Mouse (Mus musculus): Measurements from ENCODE around the gene Hrh2. TPM values are rescaled to one million over a fixed set of nuclear protein-coding genes. Genes with fewer than 3 reads are reported as not detected.

The Hrh2 gene
- total RNA-seq, 2 experiments from 2014 or later = 0.12 TPM

DNA sequence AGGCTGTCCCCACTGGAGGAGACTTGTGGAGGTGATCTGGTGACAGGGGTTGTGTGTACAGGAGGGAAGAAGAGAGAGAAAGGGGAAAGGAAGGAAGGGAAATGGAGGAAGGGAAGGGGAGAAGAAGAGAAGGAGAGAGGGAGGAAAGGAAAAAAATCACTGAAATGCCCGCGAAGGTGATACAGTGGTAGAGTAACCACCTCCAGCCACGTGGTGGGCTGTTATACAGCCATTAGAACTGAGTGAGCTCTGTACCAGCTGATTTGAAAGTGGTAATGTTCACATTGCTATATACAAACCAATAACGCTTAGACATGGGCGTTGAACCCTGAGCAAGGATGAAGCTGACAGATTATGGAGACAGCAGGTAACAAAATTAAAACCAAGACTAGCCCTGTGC, 20.6 kb downstream of the Hrh2 start:
- intact Hi-C loops (cut with DNase I) = no loop called here
- DNase-seq = no peak

DNA sequence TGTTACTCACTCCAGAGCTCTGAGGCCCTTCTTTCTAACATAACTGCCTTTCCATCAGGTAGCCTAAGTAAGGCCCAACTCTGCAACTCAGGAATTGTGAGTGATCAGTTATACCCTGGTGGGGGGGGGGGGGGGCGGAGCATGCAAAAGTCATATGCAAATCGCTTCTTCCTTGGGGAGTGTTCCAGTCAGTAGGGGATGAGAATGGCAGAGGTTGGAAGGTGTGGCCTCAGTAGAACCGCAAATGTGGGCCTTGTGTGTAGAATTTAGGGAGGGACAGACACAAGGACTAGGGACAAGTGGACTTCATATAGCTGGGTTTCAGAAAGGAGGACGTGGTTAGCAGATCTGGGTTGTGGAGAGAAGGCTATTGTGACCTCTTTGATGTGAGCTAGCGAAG, 23.3 kb downstream of the Hrh2 start:
- DNase-seq = no peak
- intact Hi-C loops (cut with DNase I) = no loop called here

DNA sequence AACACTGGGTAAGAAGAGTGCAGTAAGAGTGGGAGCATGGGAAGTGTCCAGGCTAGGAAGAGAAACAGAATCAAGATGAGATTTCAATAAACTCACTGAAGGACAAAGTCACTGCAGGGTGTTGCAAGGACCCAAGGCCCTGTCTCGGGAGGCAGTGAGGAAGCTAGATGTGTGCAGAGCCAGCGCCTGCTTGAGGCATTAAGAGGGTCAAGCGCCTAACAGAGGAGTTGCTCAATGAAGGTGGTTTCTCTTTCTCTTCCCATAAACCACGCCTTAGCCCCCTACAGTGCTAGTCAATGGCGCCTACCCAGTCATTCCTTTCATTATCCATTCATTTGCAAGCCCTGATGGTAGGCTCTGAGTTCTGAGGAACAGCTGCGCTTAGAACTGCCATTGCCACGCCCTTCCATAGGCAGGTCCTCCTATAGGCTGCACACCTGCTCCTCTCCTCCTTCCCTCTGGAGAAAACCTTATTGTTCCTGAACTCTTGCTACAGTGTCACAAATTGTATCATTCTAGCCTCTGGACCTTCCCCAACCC, 23.9 kb downstream of the Hrh2 start:
- intact Hi-C loops (cut with DNase I) = no loop called here
- DNase-seq = no peak

DNA sequence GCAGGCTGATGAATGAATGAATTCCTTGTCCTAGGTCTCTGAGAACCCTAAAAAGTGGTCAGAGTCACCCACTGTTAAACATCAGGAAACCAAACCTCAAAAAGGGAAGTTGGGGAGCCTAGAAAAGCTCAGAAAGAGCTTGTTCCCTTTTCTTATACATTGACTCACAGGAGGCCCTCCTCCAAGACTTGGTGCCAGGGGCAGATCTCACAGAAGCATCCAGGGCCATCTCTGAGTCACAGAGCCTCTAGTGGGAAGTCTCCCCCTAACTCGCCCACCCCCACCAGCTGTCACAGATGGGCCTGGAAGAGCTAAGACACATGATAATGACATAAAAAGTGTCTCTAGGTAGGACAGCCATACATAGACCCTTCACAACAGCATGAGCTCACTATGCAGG, 26.4 kb downstream of the Hrh2 start:
- DNase-seq = no peak
- intact Hi-C loops (cut with DNase I) = no loop called here

DNA sequence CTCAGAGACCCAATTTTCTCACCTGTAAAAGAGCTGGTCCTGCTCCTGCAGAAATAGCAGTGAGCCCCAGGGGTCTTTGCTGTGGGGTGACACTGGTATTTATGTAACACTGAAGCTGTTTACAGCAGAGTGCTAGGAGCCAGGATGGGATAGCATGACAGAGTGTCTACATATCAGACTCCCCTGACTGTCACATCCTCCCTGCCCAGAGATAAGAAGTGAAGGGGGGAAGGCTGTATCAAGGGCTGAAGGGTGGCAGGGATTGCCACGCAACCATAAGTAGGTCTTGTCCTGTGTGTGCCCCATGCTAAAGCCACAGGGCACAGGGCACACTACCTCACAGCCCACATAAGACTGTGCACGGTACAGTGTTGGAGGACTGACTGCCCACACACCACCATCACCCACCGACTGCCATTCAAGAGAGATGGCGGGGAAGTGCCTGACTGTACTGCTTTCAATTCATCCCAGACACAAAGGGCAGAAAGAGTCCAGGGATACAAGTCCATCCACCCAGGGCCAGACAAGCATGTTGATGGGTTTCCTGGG, 29.8 kb downstream of the Hrh2 start:
- DNase-seq = no peak
- intact Hi-C loops (cut with DNase I) = loop anchor here (10.0 kb wide), 1 partner anchor 437 kb away; no protein-coding TSS in a partner anchor

DNA sequence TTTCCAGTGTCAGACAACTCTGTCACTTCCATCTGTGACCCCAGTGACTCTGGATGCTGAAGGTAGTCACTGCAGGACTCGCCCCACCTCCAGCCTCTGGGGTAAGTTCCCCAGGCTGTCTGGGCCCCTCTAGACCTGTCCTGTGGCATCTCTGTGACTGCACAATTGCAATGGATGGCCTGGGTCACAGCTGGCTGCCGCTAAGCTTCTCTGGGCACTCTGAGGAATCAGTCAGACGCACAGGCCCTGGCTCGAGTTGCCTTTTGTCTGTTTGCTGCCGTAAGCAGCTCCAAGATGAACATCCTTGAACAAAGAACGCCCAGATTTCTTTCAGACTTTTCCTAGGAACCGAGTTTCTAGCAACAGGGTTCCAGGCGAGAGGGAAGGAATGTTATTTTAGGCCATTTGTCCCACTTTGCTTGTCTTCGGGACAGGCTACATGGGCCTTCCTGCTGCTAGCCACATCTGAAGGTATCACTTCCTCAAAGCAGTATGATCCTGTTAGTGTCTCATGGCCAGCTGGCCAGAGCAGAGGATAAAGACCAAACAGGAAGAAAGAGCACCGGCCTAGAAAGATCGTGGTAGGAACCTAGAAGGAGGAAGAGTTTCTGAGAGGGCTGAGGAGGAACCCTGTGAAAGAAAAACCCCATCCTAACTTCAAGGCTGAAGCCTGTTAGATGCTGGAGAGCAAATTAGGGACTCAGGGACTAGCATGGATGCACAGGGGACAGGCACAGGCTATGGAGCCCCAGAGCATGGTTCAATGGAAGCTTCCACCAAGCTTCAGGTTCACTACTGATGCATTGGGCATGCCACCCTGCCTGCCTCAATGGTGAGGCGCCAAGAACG, 31.2 kb downstream of the Hrh2 start:
- DNase-seq = peak; percentile 20 to 34
- intact Hi-C loops (cut with DNase I) = loop anchor here (10.0 kb wide), 1 partner anchor 438 kb away; no protein-coding TSS in a partner anchor

DNA sequence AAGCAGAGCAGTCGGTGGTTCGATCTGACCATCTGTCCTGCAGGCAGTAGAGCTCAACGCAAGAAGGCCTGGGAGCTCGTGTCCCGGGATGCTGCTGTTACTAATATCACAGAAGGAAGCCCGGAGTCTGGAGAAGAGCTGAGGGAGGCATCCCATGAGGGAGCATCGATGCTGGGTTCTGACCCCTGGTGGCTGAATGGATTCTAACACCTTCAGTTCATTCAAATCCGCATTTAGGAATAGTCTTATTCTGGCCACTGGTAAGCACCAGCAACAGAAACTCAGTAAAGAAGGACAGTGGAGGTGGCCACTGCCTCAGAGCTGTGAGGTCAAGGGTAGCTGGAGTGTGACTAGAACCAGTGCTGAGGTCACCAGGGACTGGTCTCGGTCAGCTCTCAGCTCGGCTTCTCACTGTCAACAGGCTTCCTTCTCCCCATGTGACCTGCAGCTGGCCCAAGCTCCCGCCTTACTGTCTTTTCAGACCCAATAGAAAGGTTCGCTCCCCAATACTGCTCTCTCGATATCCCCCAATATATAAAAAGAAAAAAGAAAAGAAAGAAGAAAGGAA, 36.1 kb downstream of the Hrh2 start:
- intact Hi-C loops (cut with DNase I) = loop anchor here (1.0 to 10.0 kb wide), 3 partner anchors 51 to 443 kb away; no protein-coding TSS in a partner anchor
- DNase-seq = peak; percentile 79 to 81

DNA sequence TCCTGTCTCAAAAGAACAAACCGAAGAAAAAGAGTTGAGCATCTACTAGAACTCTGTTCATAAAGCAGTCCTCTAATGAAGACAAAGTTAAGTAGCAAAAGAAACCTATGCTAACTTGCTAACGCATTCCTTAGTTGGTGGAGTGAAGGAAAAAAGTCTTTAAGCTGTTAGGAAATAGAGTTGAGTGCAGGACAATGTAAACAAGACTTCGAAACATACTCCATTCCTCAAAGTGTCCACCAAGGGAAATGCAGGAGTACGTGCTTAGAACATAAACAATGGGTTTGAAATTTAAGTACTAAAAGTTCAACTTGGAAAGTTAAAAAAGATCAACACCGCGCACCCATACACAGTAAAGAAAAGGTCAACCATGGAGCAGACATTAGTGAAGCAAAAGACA, 38.2 kb downstream of the Hrh2 start:
- intact Hi-C loops (cut with DNase I) = no loop called here
- DNase-seq = no peak

DNA sequence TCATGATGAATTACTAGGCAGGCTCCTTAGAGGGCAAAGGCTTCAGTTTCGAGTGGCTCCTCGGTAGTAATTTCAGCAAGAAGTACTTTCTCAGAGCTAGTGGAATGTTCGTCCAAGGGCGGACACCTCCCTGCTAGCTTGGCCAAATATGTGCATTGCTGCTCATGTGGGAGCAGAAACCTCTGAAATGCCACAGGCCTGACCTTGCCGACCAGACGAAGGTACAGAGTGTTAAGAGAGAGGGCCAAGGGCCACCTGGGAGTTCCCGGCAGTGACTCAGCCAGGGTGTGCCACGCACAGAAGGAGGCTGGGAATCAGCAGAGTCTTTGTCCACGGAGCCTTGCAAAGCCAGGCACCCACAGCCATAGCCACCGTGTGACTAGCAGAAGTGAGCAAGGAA, 39.9 kb downstream of the Hrh2 start:
- DNase-seq = no peak
- intact Hi-C loops (cut with DNase I) = no loop called here

DNA sequence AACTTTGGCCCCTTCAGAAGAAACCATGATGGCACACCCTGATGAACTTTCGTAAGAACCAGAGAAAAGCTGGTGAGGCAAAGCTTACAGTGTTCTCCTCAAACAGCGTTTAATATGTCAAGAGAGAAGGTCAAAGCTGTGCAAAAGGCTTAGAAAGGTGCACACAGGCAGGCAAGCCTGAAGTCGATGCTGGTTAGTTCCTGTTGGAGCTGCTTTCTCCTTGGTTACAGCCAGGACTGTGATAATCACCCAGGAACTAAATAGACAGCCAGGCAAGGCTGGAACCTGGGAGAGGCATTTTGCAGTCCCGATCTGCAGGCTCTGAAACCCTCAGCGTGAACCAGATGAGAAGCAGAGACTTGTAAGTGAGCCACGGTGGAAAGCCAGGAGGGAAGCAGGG, 45.6 kb downstream of the Hrh2 start:
- no peak for DNase-seq
- intact Hi-C loops (cut with DNase I) = no loop called here

DNA sequence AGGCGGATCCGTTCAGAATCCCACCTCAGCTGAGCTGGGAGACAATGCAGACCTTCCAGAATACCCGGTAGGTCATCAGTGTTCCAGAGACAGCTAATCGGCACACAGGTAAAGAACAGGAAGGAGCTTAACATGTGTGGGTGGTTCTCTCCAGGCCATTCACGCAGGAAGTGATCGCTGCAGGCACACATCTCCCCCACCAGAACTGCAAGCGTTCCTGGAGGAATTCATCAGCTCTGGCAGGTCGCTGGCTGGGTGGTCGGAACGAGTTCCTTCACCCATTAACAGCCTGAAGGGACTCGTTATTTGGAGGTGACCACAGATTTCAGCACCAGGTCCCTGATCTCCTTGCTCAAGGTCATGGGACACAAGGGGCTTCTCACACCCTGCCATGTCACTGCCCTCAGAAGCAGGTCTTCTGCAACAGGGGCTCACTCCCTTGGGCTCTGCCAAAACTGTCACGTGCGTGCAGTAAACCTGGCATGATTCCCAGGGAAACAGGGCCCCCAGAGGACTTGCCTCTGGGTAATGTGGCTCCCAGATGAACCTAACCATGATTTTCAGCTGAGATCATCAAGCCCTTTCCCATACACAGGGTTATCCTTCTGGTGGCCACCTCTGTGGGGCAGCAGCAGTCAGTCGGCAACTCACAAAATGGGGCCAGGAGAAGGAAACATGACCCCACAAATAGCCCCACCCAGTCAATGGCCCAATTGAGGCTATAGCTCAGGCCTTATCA, 46.8 kb downstream of the Hrh2 start:
- peak; percentile 43 to 47 for DNase-seq
- intact Hi-C loops (cut with DNase I) = no loop called here

DNA sequence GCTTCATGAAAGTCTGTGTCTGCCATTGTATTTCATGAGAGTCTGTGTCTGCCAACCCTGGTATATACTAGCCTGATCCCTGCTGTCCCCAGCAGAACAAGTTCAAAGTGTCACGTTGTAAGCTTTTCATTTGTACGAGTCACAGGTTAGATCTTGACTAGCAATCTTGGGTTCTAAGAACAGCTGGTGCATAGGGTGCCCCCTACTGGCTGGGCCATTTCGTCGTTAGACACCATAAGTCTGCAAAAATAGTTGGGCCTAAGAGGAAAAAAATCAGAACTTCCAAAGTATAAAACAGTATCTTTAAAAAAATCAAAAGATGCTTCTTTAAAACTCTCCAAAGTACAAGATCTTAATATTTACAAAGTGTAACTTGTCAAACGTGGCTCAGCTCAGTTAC, 50.5 kb downstream of the Hrh2 start:
- peak in 1 of 2 experiments; percentile 32 for DNase-seq
- intact Hi-C loops (cut with DNase I) = loop anchor here (1.0 kb wide), 1 partner anchor 128 kb away; no protein-coding TSS in a partner anchor

DNA sequence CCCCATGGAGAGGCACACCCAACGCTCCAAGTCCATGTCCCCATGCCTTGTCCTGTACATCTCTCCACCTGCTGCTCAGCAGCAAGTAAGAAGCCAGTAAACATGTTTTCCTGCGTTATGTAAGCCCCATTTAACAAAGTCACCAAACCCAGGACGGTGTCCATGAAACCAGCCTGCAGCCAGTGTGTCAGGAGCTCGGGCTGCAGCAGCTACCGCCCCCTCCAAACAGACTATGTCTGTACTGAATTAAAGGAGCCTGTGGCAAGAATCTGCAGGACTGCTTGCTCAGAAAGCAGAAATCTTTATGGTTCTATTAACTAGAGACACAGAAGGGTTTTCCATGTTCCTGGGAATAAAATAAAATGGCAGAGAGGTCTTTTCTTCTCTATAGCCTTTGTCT, 53.3 kb downstream of the Hrh2 start:
- intact Hi-C loops (cut with DNase I) = loop anchor here (5.0 kb wide), 1 partner anchor 57 kb away; no protein-coding TSS in a partner anchor
- no peak for DNase-seq

DNA sequence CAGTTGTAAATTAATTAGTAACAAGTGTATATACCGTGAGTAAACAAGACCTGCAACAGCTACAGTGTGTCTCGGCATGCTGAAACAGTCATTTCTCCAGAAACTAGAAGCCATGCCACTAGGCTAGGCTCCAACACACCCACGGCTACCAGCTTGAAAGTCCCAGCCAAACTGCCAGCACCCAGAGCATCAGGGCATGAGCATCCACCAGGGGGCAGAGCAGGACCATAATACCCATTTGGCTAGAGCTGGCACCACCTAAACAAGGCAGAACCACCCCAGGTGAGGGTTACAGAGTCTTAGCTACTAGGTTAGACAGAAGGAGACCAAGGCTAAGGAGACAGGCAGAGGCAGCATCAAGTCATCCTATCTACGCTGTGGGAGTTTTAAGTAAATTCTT, 55.6 kb downstream of the Hrh2 start:
- intact Hi-C loops (cut with DNase I) = loop anchor here (1.0 to 5.0 kb wide), 3 partner anchors 55 to 200 kb away; partner anchors contain the start of gene Cplx2
- DNase-seq = peak; percentile 67 to 82

DNA sequence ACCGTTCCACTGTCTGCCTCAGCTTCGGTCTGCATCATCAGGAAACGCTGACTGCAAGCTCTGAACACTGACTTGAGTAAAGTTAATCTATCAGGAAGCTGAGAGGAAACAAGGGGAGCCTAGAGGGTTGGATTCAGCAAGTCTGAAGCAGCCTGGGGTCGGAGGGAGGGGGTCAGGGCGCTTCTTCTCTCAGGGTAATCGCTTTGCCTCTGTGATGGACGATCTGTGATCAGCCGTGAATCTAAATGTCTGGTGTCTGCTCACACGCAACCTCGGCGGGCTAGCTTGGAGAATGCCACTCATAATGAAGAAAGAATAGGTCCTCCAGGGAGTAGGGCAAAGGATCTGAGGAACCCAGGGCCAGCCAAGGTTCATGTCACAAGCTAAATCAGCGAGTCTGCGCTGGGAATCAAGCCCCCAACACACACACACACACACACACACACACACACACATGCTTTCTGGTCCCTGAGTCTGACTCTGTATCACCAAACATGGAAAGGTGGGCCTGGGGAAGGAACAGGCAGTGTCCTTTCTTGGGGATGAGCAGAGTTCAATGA, 56.6 kb downstream of the Hrh2 start:
- DNase-seq = peak in 1 of 2 experiments; percentile 8
- intact Hi-C loops (cut with DNase I) = loop anchor here (2.0 to 5.0 kb wide), 2 partner anchors 54 to 74 kb away; no protein-coding TSS in a partner anchor

DNA sequence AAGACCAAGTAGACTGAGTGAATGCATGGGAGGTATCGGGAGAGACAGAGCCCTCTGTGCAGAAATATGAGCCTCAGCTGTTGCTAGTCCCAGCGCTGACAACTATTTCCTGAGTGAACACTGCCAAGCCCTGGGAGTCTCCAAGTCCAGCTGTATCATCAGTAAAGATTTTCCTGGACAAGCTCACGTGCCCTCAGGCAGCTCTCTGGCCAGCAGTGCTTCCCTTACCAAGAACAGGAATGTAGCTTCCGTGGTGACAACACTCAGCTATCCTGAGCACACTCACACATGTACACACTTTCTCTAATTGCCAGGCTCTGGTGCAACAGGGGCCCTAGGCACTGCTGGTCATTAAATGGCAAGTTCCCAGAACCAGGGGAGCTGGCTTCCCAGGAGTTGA, 57.1 kb downstream of the Hrh2 start:
- DNase-seq = peak; percentile 76
- intact Hi-C loops (cut with DNase I) = loop anchor here (2.0 to 5.0 kb wide), 2 partner anchors 53 to 74 kb away; no protein-coding TSS in a partner anchor

DNA sequence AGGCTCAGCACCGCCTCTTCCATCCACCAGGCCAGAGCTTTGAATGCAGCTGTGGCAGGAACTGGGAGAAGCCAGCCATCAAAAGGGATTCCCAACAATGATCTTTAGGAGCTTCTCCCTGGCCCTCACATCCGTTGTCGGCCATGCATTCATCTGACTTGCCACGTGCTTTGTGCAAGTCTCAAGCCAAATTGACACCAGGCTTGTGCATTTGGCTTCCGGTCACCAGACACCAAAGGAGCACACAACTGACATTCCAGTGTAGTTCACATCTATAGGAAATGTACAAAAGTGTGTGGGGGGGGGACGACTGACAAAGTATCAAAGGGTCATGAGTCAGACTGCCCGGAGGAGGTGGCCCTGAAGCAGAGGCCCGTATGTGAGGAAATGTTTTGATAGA, 58.4 kb downstream of the Hrh2 start:
- no peak for DNase-seq
- intact Hi-C loops (cut with DNase I) = no loop called here

DNA sequence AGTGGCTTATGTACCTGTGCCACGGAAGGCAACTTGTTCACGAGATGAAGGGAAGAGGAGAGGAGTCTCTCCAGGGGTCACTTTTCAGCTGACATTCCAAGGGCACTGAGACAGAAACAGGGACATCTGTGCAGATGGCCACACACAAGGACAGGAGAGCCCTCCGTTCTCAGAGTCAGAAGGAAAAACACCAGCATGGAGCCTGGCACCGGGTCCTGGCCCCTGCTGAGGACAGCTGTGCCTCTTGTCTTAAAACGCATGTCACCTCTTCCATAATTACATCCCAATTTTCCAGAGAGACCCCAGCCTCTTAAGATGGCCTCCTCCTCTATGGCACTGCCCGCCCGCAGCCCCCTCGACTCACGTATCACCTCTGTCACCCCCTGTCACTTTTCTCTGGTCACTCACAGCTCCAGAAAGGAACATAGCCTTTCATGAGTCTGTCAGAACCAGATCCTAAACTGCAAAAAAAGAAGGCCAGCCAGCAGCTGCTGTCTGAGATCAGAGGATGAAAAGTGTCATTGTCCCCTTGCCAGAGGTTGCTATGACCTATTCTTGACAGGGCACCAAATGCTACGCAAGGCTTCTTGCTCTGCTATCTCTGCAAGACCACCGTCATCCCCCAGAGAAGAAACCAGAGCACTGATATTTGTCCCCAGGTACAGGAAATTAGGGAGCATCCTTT, 59.8 kb downstream of the Hrh2 start:
- DNase-seq = no peak
- intact Hi-C loops (cut with DNase I) = no loop called here

DNA sequence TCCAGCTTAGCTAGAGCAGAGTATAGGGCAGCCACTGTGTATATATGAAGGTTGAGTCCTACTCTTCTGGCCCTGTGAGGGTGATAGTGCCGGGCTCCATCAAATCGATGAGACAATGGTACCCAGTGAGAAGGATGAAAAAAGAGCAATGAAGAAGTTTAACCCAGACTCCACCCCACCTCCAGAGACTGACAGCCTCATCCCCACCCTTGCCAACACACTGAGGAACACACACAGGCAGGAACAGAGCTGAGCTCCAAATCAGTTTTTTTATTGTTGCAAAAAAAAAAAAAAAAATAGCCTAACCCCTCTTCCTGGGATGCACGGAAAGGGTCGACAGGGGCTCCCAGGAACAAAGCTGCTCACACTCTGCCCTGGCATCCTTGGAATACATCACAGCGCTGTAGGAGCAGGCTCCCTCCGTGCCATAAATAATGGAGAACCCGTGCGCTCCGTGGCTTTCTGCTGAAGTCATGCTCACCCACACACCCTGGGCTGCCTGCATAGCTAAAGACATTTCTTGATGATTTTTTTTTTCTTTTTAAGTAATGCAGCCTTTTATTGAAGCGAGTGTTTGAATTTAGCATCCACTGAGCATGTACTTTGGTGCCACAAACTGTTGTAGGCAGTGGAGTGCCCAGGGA, 65.8 kb downstream of the Hrh2 start:
- no peak for DNase-seq
- intact Hi-C loops (cut with DNase I) = no loop called here

Data from heart, postnatal 10 days (tissue).